ENCODE assay signal across 17 mouse cellular contexts in genomic region chr4:132934639-132935038, GRCm38 (mm10). TPM values are rescaled to one million over a fixed set of nuclear protein-coding genes. Genes with fewer than 3 reads are reported as not detected.
DNase-seq lines count a peak whose midpoint lies in the region; ATAC-seq and TF ChIP-seq lines count a peak whose summit lies in the region.
"Had no signal": no experiment of that assay in that cellular context is flagged by ENCODE, and none has a peak within 500 bp of the region (broad histone marks: within the 10 kb centered on the region; RNA-seq: fewer than 3 reads in every experiment).

No protein-coding gene starts in this region.

- H3K27me3 ChIP-seq in heart, embryonic 11.5 days (ENCODE audit: control insufficient read depth, insufficient read depth, low read length): no peaks in the 10 kb centered on the region
- no peaks in the 10 kb centered on the region for H3K27me3 ChIP-seq in embryonic facial prominence, embryonic 14.5 days (replicated peaks; ENCODE audit: control insufficient read depth, insufficient read depth, low read length)
- H3K27me3 ChIP-seq in midbrain, embryonic 11.5 days (ENCODE audit: control insufficient read depth, insufficient read depth, low read length): no peaks in the 10 kb centered on the region
- H3K27me3 ChIP-seq: limb, embryonic 15.5 days; neural tube, embryonic 12.5 days had no signal

- no peak for ATAC-seq in heart, embryonic 11.5 days (replicated peaks; ENCODE audit: insufficient number of reproducible peaks, low FRiP score, low TSS enrichment)
- no peak for ATAC-seq in embryonic facial prominence, embryonic 14.5 days (ENCODE audit: low read depth)
- ATAC-seq in midbrain, embryonic 11.5 days (ENCODE audit: low FRiP score): 0 out of 2 replicates have a peak, but pooled peaks have one; percentile 27
- no peak for ATAC-seq in inflammation-experienced regulatory T-cells, adult 6 months

- H3K4me1 ChIP-seq in heart, embryonic 11.5 days (ENCODE audit: control insufficient read depth, insufficient read depth, low read length): no peaks in the 10 kb centered on the region
- H3K4me1 ChIP-seq in embryonic facial prominence, embryonic 14.5 days (ENCODE audit: control insufficient read depth, insufficient read depth, low read length): peaks cover 8% of the 10 kb centered on the region; the same call in 1 of the 2 replicates
- peaks cover 4% of the 10 kb centered on the region for H3K4me1 ChIP-seq in midbrain, embryonic 11.5 days (ENCODE audit: control insufficient read depth, insufficient read depth, low read length)

- no peak overlapping the region for H3K4me3 ChIP-seq in heart, embryonic 11.5 days (ENCODE audit: low read depth, low read length)
- no peak overlapping the region for H3K4me3 ChIP-seq in embryonic facial prominence, embryonic 14.5 days (ENCODE audit: low read depth, low read length)
- H3K4me3 ChIP-seq in midbrain, embryonic 11.5 days (ENCODE audit: low read depth, low read length): no peak overlapping the region
- no peak overlapping the region for H3K4me3 ChIP-seq in gastrocnemius, adult 2 months
- H3K4me3 ChIP-seq: forebrain, embryonic 12.5 days; hindbrain, embryonic 13.5 days; limb, embryonic 15.5 days; neural tube, embryonic 12.5 days had no signal

- DNase-seq in heart, postnatal 4 days: no peak
- DNase-seq in brain, embryonic 14.5 days (ENCODE audit: low read depth): peak; percentile 60
- peak; percentile 9 for DNase-seq in embryonic facial prominence, embryonic 14.5 days (ENCODE audit: low spot score)
- peak; percentile 90 for DNase-seq in midbrain, embryonic 11.5 days (ENCODE audit: low spot score, missing footprints)
- DNase-seq in gastrocnemius, adult 2 months: no peak
- no peak for DNase-seq in gastrocnemius, postnatal 25 days
- DNase-seq: cerebellum, adult 8-10 months; gastrocnemius, postnatal 14 days; lung, postnatal 10 days; right cerebral cortex, adult 18-20 months; thymus, adult 18-20 months had no signal

- H3K4me2 ChIP-seq in heart, embryonic 11.5 days: peak overlapping the region; percentile 11; the same call in 1 of the 2 replicates
- no peak overlapping the region for H3K4me2 ChIP-seq in embryonic facial prominence, embryonic 14.5 days (ENCODE audit: low read depth, low read length)
- H3K4me2 ChIP-seq in midbrain, embryonic 11.5 days: no peak overlapping the region
- H3K4me2 ChIP-seq: forebrain, embryonic 12.5 days; hindbrain, embryonic 13.5 days; limb, embryonic 15.5 days; neural tube, embryonic 12.5 days had no signal

- TF ChIP-seq POLR2A in brain, embryonic 14.5 days (IDR thresholded peaks at IDR 0.05; ENCODE audit: borderline replicate concordance, extremely low read depth, insufficient read depth, insufficient read length, poor library complexity, severe bottlenecking): no peak

- 29% methylated on average over 7 of the region's 7 CpGs for WGBS in heart, embryonic 11.5 days (ENCODE audit: insufficient replicate concordance)
- WGBS in embryonic facial prominence, embryonic 14.5 days: 28% methylated on average over 7 of the region's 7 CpGs
- 19% methylated on average over 7 of the region's 7 CpGs for WGBS in midbrain, embryonic 11.5 days

- H3K36me3 ChIP-seq in heart, embryonic 11.5 days (ENCODE audit: control insufficient read depth, insufficient read depth, low read length): no peaks in the 10 kb centered on the region
- H3K36me3 ChIP-seq in embryonic facial prominence, embryonic 14.5 days (ENCODE audit: control insufficient read depth, insufficient read depth, low read length): no peaks in the 10 kb centered on the region
- H3K36me3 ChIP-seq in midbrain, embryonic 11.5 days (ENCODE audit: control insufficient read depth, insufficient read depth, low read length): no peaks in the 10 kb centered on the region
- H3K36me3 ChIP-seq: forebrain, embryonic 12.5 days; hindbrain, embryonic 13.5 days; limb, embryonic 15.5 days; neural tube, embryonic 12.5 days had no signal

- no peak for TF ChIP-seq CTCF in brain, embryonic 14.5 days (IDR thresholded peaks at IDR 0.05; ENCODE audit: borderline replicate concordance, extremely low read depth, insufficient read depth, insufficient read length)
- no peak for TF ChIP-seq CTCF in gastrocnemius, adult 2 months (IDR thresholded peaks at IDR 0.05)

- intact Hi-C loops in gastrocnemius, adult 2 months (cut with DNase I): loop anchor here (5.0 kb wide), 1 partner anchor 157 kb away; no protein-coding TSS in a partner anchor

- no peaks in the 10 kb centered on the region for H3K9me3 ChIP-seq in heart, embryonic 11.5 days (replicated peaks; ENCODE audit: control insufficient read depth, low read length)
- no peaks in the 10 kb centered on the region for H3K9me3 ChIP-seq in embryonic facial prominence, embryonic 14.5 days (ENCODE audit: control insufficient read depth, low read length)
- H3K9me3 ChIP-seq in midbrain, embryonic 11.5 days (ENCODE audit: control insufficient read depth, low read length): no peaks in the 10 kb centered on the region
- H3K9me3 ChIP-seq: forebrain, embryonic 12.5 days; hindbrain, embryonic 13.5 days; limb, embryonic 15.5 days; neural tube, embryonic 12.5 days had no signal

- H3K9ac ChIP-seq in heart, embryonic 11.5 days (ENCODE audit: low read depth, low read length): no peak overlapping the region
- H3K9ac ChIP-seq in embryonic facial prominence, embryonic 14.5 days (ENCODE audit: low read depth, low read length): no peak overlapping the region
- H3K9ac ChIP-seq in midbrain, embryonic 11.5 days (ENCODE audit: low read length): no peak overlapping the region
- H3K9ac ChIP-seq: forebrain, embryonic 12.5 days; hindbrain, embryonic 13.5 days; limb, embryonic 15.5 days; neural tube, embryonic 12.5 days had no signal

- H3K27ac ChIP-seq in heart, embryonic 11.5 days (ENCODE audit: low read depth, low read length): no peak overlapping the region
- H3K27ac ChIP-seq in embryonic facial prominence, embryonic 14.5 days (replicated peaks; ENCODE audit: low read depth, low read length): no peak overlapping the region
- H3K27ac ChIP-seq in midbrain, embryonic 11.5 days (ENCODE audit: low read depth, low read length): no peak overlapping the region
- no peak overlapping the region for H3K27ac ChIP-seq in gastrocnemius, adult 2 months
- H3K27ac ChIP-seq: hindbrain, embryonic 13.5 days; limb, embryonic 15.5 days; neural tube, embryonic 12.5 days had no signal

RNA-seq across cellular contexts. Expression of gene Fam76a, which starts 12.3 kb away (rescaled TPM):
- polyA plus RNA-seq in heart, embryonic 11.5 days (2014; fragmentation: Nextera tagmentation; extraction: Ambion mirVana): 31.2 and 33.4 TPM in 2 replicates
- 10 to 100 TPM; 33.5 to 38.1 TPM for total RNA-seq in heart, postnatal 4 days (2021)
- polyA plus RNA-seq in brain, embryonic 14.5 days (2012; rRNA removed): 19.8 and 20.3 TPM in 2 replicates
- polyA plus RNA-seq in embryonic facial prominence, embryonic 14.5 days (2014; fragmentation: Nextera tagmentation; extraction: Ambion mirVana): 47.3 and 54.4 TPM in 2 replicates
- 30.1 and 31.7 TPM in 2 replicates for polyA plus RNA-seq in midbrain, embryonic 11.5 days (2014; fragmentation: Nextera tagmentation; extraction: Ambion mirVana)
- 10 to 100 TPM; 14.2 to 23.1 (median 17.9) TPM for polyA plus RNA-seq in inflammation-experienced regulatory T-cells, adult 6 months (2017; shearing (Covaris generic))
- 10 to 100 TPM; 23.5 to 29.9 TPM for total RNA-seq in gastrocnemius, adult 2 months (2021)
- total RNA-seq in gastrocnemius, postnatal 25 days (2021): 10 to 100 TPM; 19.8 to 23.0 TPM

RNA-seq across cellular contexts. Expression of gene Fgr, which starts 39.3 kb away (rescaled TPM):
- 0.40 and 0.63 TPM in 2 replicates for polyA plus RNA-seq in heart, embryonic 11.5 days (2014; fragmentation: Nextera tagmentation; extraction: Ambion mirVana)
- under 1 TPM; 0.33 to 0.43 TPM for total RNA-seq in heart, postnatal 4 days (2021)
- polyA plus RNA-seq in brain, embryonic 14.5 days (2012; rRNA removed): 0.09 and 0.15 TPM in 2 replicates
- 0.48 and 0.85 TPM in 2 replicates for polyA plus RNA-seq in embryonic facial prominence, embryonic 14.5 days (2014; fragmentation: Nextera tagmentation; extraction: Ambion mirVana)
- not detected in 2 replicates for polyA plus RNA-seq in midbrain, embryonic 11.5 days (2014; fragmentation: Nextera tagmentation; extraction: Ambion mirVana)
- polyA plus RNA-seq in inflammation-experienced regulatory T-cells, adult 6 months (2017; shearing (Covaris generic)): 1 to 10 TPM; 1.9 to 6.6 (median 3.3) TPM
- under 1 TPM in 1 of 2 experiments, not detected in 1; 0.06 TPM for total RNA-seq in gastrocnemius, adult 2 months (2021)
- under 1 TPM in 1 of 2 experiments, not detected in 1; 0.43 TPM for total RNA-seq in gastrocnemius, postnatal 25 days (2021)
- polyA plus RNA-seq: hindbrain, embryonic 13.5 days had no signal

RNA-seq across cellular contexts. Expression of gene Stx12, which starts 50.3 kb away (rescaled TPM):
- 66.8 and 67.5 TPM in 2 replicates for polyA plus RNA-seq in heart, embryonic 11.5 days (2014; fragmentation: Nextera tagmentation; extraction: Ambion mirVana)
- 10 to 100 TPM; 53.9 to 54.9 TPM for total RNA-seq in heart, postnatal 4 days (2021)
- 118 and 121 TPM in 2 replicates for polyA plus RNA-seq in brain, embryonic 14.5 days (2012; rRNA removed)
- 69.2 and 73.2 TPM in 2 replicates for polyA plus RNA-seq in embryonic facial prominence, embryonic 14.5 days (2014; fragmentation: Nextera tagmentation; extraction: Ambion mirVana)
- 96.4 and 99.8 TPM in 2 replicates for polyA plus RNA-seq in midbrain, embryonic 11.5 days (2014; fragmentation: Nextera tagmentation; extraction: Ambion mirVana)
- polyA plus RNA-seq in inflammation-experienced regulatory T-cells, adult 6 months (2017; shearing (Covaris generic)): 10 to 100 TPM; 35.7 to 37.2 (median 36.6) TPM
- 10 to 100 TPM; 24.1 to 25.7 TPM for total RNA-seq in gastrocnemius, adult 2 months (2021)
- total RNA-seq in gastrocnemius, postnatal 25 days (2021): 10 to 100 TPM; 20.7 to 23.3 TPM

Comparison
In these comparisons a context has a peak if more than half of its experiments do, and no peak if none do; other contexts are left out.
1. DNase-seq: peak in brain, embryonic 14.5 days (single experiment), embryonic facial prominence, embryonic 14.5 days (single experiment) and midbrain, embryonic 11.5 days (single experiment); none in heart, postnatal 4 days (single experiment), gastrocnemius, adult 2 months (single experiment) and gastrocnemius, postnatal 25 days (single experiment).